Mouse (Mus musculus) frontal cortex, postnatal 36 days (tissue): ENCODE results near the gene Gm17402.

Experiments
- DNase-seq, 2 experiments: peaks; one replicate each; pipeline ENCODE4 v3.0.0; 2022; ENCODE audit warnings: low spot score in 2 of 2

Gm17402 gene

DNA sequence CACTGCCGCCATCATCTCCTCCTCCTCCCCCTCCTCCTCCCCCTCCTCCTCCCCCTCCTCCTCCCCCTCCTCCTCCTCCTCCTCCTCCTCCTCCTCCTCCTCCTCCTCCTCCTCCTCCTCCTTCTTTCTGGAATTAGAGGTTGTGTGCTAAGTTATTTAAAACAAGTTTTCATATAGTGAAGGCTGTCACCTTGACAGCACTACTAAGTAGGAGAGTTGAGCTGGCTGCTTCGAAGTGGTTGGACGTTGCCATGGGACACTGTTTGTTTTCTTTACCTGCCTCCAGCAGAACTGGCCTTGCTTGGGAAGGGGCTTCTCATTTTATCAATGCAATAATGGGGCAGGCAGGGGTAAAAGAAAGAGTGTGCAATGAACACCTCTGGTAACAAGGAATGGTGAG lies at the start of gene Gm17402:
TSS of gene Gm17402 (minus strand) at position 101 of the 400 bp plus-strand sequence.
- DNase-seq: no peak

DNA sequence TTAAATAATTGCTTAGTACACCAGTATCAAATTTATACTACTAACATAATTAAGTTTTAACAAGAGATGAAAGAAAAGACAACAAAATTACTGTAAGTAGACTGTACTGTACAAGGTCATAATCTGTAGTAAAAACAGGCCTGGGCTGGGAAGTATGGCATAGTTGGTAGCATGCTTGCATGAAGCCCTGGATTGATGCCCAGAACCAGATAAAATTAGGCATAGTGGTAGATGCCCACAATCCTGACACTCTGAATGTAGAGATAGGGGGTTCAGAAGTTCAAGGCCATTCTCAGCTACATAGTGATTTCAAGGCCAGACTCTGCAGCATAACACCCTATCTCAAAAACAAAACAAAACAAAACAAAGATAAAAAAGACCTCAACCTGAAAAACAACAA lies 3.3 kb upstream of the Gm17402 start:
- DNase-seq: no peak

- no peak for DNase-seq
Measured at GRCm38 (mm10) chr3:67374360-67374778, 594 bp downstream of the Gm17402 start.

- peak; percentile 87 to 93 for DNase-seq
Measured at GRCm38 (mm10) chr3:67373872-67374271, 1.1 kb downstream of the Gm17402 start, which contains the start of gene Mlf1. Gene Mlf1 (plus strand): TSS chr3:67374097.

DNA sequence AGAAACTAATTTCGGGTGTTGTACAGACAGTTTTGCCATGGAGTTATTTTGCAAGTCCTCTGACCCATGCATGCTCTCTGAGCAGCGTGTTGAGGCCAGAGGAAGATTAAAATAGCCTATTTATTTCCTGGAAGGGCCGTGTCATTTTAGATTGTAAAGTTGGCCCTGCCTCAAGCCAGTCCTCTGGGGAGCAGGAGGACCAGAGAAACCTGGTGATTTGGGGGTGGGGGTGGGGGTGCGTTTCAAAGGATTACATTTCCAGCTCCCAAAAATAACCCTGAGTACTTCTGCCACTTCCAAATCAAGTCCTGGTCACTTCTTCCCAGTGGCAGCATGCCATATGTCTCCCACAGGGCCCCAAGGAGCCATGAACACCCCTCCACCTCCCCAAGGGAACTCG lies 2.2 kb downstream of the Gm17402 start:
- no peak for DNase-seq

- DNase-seq: no peak
Measured at GRCm38 (mm10) chr3:67372194-67372593, 2.8 kb downstream of the Gm17402 start.

DNA sequence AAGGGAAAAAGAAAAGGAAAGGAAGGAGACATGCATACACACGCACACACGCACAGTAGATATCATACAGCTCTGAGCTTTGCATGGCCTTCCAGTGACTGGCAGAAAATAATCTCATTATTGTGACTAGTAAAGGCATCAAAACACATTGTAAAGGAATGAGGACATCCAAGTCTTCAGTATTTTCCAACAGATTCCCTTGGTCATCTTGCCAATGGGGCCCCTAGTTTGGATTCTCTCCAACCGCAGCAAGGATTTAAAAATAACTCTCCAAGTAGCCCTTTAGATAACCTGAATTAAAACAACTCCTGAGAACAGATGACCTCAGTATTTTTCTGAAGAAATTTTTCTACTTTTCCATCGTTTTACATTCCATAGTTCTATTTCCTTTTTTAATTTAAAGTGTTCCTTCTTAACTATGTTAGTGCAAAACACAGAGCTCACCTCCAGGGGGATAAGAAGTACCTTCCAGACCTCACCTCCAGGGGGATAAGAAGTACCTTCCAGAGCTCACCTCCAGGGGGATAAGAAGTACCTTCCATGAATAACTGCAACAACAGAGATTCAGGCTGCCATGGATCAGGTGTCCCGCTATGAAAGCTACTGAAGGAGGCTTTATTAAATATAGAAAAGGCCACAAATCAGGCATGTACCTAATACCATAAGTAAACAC lies 5.4 kb downstream of the Gm17402 start:
- DNase-seq: no peak

GRCm38 (mm10) chr3:67367481-67367880 lies 7.5 kb downstream of the Gm17402 start:
- DNase-seq: no peak

DNA sequence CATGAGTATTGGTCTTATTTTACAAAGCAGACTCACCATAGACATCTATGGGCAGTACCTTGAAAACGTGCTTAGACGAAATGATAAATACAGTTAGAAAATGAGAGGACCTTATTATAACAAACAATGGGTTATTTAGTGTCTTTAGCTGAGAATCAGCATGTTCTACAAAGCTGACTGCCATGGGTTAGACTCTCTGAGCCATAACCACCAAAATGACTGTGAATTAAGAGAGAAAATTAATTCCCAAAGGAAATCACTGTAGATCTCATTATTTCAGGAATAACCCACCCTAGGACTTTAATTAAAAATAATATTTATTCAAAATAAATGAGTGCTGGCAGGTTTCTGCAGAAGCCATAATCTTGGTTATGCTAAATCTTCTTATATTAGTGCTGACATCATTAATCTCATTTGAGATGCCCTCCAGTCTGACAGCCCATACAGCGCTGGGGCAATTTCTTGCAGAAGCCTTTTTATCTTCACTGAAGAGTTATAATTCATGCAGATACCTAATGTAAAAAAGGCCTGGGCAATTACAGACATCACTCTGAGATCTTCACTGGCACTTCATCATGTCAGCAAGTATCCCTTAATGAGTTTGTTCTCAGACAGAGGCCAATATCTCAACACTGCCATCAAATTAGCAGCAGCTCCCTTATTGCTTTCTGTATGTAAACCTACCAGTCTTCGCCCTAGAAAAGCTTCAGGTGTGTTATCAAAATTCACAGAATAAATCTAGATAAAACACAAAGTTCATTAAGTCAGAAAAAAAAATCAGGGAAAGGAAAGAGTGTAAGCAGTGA lies 8.7 kb downstream of the Gm17402 start:
- no peak for DNase-seq

DNA sequence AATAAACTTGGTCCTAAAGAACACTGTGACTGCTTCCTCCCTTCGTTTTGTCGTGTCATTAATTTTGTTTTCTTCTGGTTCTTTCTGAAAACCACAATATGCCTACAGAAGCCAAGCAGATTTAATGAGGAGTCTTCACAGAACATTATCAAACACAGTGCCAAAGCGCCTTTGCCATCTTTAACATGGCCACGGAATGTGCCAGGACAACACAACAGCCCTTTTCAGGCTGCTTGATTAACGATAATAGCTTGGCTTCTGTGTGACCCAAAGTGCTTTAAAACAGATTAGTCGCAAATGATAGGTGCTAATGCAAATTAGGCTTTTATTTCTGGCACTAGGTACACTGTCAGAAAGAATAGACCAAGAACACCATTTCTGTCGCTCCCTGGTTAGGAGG lies 16.6 kb downstream of the Gm17402 start:
- DNase-seq: no peak

DNA sequence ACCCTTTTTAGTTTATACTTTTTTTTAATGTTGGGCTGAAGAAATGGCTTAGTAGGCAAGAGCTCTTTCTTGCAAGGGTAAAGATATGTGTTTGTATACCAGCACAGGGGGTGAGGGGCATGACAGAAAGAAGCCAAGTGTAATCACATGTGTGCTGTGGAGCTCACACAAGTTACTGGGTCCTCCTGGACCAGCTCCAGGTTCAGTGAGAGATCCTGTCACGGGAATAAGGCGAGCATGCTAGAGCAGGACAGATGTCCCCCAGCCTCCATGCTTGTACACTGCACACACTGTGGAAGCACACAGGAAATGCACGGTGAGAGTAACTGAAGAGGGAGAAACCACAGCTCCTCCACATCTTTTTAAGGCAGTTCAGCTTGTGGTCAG lies 22.2 kb downstream of the Gm17402 start:
- no peak for DNase-seq

- peak in 1 of 2 experiments; percentile 43 for DNase-seq
Measured at GRCm38 (mm10) chr3:67352128-67352762, 22.7 kb downstream of the Gm17402 start.

DNA sequence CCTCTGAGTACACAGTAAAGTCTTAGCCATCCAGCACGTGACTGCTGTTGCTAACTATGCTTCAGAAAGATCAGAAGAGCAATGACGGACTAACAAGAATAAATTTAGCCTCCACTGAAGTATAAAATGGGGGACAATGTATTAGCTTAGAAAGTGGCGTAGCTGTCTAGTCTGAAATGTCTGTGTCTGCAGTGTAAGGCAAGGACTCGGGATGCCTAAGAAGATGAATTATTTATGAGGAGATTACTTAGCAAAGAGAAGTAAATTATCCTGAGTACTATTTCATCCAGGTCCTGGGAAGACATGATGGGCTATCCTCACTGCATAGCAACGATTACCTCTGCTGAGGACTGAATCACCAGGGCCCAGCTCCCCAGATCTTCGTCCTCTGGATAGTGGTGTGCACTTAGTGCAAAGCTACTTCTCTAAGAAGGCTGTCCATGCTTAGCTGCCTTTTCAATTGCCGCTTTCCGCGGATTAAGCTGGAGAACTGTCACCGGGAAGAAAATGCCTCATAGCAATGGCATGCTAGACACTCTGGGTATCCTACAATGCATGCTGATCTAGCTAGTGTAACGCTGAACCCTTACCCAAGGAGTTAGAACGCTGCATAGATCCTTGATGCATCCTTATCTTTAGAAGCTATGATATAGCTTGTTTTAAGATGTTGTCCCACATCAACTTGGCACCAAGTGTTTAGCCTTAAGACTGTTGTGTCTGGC lies 23.4 kb downstream of the Gm17402 start:
- DNase-seq: no peak

DNA sequence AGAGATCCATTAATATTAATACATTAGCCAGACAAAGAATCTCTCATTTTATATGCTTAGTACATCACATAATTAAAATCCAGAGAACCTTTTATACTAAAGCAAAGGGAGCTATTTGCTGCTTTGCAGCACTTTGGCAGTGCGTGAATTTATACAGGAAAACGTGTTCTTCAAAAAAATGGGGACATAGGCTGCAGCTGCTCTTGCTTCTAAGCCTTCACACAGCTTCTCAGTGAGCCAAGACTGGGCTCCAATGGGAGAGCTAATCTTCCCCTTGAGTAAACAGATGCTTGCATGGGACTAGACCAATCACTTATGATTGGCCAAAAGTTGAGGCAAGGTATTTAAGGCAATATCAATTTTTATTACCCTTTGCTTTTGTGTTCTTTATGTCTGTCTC lies 28.3 kb downstream of the Gm17402 start:
- no peak for DNase-seq

DNA sequence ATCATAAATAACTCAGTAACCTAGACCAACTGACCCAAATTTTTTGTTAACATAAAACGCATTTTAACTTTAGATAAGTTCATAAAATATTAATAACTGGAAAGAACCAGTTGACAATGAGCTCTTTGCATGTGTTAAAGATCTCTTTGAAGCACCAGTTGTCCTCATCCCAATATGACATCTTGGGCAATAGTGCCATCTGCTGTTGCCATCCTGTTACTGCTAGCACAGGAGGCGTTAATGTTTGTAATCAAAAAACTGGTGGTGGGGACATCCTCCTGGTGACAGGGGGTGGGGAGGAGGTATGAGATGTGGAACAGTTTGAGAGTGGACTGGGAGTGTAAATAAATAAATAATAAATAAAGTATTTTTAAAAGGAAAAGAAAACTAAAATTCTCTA lies 30.4 kb downstream of the Gm17402 start:
- peak; percentile 48 to 52 for DNase-seq

- DNase-seq: no peak
Measured at GRCm38 (mm10) chr3:67343004-67343662, 31.8 kb downstream of the Gm17402 start.

DNA sequence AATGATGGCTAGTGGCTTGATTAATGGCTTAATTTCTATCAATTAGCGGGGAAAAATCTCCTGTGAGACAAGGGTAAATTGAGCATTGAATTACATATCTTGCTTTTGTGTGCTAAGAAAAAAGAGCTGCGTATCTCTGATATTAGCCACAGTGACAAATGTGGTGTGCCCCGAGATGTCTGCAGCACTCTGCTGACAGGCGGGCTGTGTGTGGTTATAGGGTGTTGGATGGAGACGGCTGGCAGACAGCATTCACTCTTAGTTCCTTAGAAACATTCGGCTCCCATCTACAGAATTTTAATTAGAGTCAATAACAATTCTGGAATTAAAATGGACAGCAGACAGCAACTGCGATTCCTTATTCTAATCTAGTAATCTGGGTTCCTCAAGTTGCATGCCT lies 34.0 kb downstream of the Gm17402 start:
- DNase-seq: no peak

- no peak for DNase-seq
Measured at GRCm38 (mm10) chr3:67339558-67339957, 35.4 kb downstream of the Gm17402 start.

DNA sequence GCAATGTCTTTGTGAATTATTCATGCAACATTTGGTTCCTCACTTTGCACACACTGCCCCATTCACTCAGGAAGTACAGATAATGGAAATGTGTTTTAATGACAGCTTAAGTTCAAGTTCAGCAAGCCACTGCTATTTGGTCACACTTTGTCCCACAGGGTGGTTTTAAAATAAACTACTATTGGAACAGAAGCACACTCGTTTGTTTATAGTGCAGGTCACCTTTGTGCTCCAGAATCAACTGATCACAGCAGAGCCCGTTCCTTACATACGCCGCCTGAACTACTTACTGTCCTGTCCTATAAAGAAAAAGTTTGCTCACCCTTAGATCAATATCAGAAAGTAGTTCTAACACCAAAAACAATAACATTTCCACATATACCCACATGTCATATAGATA lies 52.5 kb downstream of the Gm17402 start:
- no peak for DNase-seq
